Mouse (Mus musculus) forebrain, postnatal 0 days (tissue): ENCODE data around the gene Lat2. TPM values are rescaled to one million over a fixed set of nuclear protein-coding genes. Genes with fewer than 3 reads are reported as not detected.
A peak's percentile ranks its signal among the peaks of the same experiment; 100 is the strongest.

Experiments
- ATAC-seq: fragments of 200-750 bp; cut with Nextera tagmentation; 2 replicates; pipeline ENCODE4 v1.8.0; 2017; ENCODE audit warnings: mild to moderate bottlenecking, moderate library complexity
- DNase-seq: peaks from one replicate; pipeline ENCODE4 v3.0.0-alpha.2; 2015
- H3K27ac ChIP-seq: fragments of 300-500 bp; sonication (generic); 2 replicates; pipeline ENCODE4 v1.5.1; 2014; ENCODE audit warnings: low read depth, mild to moderate bottlenecking, antibody characterized with exemption, low read length, moderate library complexity, mixed read lengths
- H3K27me3 ChIP-seq: fragments of 300-500 bp; sonication (generic); 2 replicates; pipeline ENCODE4 v1.6.1; 2014; ENCODE audit warnings: mild to moderate bottlenecking, low read length, mixed read lengths; ENCODE audit not compliant: insufficient read depth
- H3K36me3 ChIP-seq: fragments of 300-500 bp; sonication (generic); 2 replicates; pipeline ENCODE4 v1.6.1; 2014; ENCODE audit warnings: mild to moderate bottlenecking, moderate library complexity; ENCODE audit not compliant: insufficient read depth
- H3K4me1 ChIP-seq: fragments of 300-500 bp; sonication (generic); 2 replicates; pipeline ENCODE4 v1.6.1; 2014; ENCODE audit warnings: antibody characterized with exemption; ENCODE audit not compliant: insufficient read depth
- H3K4me2 ChIP-seq: fragments of 300-500 bp; sonication (generic); 2 replicates; pipeline ENCODE4 v1.6.1; 2014; ENCODE audit warnings: low read depth, mild to moderate bottlenecking, moderate library complexity
- H3K4me3 ChIP-seq: fragments of 300-500 bp; sonication (generic); 2 replicates; pipeline ENCODE4 v1.5.1; 2014; ENCODE audit warnings: low read depth, low read length, mixed read lengths
- H3K9ac ChIP-seq: fragments of 300-500 bp; sonication (generic); 2 replicates; pipeline ENCODE4 v1.6.1; 2014; ENCODE audit warnings: mild to moderate bottlenecking
- H3K9me3 ChIP-seq: fragments of 300-500 bp; sonication (generic); 2 replicates; pipeline ENCODE4 v1.6.1; 2016; ENCODE audit warnings: low read length
- CTCF ChIP-seq: sonication (generic); IDR thresholded peaks from 2 replicates; pipeline ENCODE4 v1.5.1; 2016; ENCODE audit warnings: antibody characterized with exemption, control low read depth, low read depth
- WGBS: fragments of 180-500 bp; shearing (Covaris S2); extraction: QIAGEN DNeasy Blood & Tissue Kit; methylation state at CpG from one replicate; pipeline ENCODE4 v1.1.7; 2014; 5-methylcytosine and 5-hydroxymethylcytosine counted together
- polyA plus RNA-seq: library from polyadenylated mRNA; unstranded; fragments of >200 nt; fragmentation: Nextera tagmentation; extraction: Ambion mirVana; gene quantifications from 2 replicates; pipeline ENCODE4 v1.2.1, GENCODE M21; 2015
- total RNA-seq: library from RNA; depleted of rRNA; stranded (reverse); fragments of >200 nt; gene quantifications from 2 replicates; pipeline ENCODE4 v1.2.3, GENCODE M21; 2014

The Lat2 gene
- total and polyA plus RNA-seq, 2 experiments from 2014 or later: 1.8 to 2.5 TPM

GRCm38 (mm10) chr5:134630835-134631234 lies 16.0 kb upstream of the Lat2 start:
- H3K27me3 ChIP-seq: no peaks in the 10 kb centered on the region
- no peak overlapping the region for H3K4me2 ChIP-seq
- TF ChIP-seq CTCF: no peak
- no peaks in the 10 kb centered on the region for H3K4me1 ChIP-seq
- no peak overlapping the region for H3K27ac ChIP-seq
- no peak overlapping the region for H3K4me3 ChIP-seq
- no peak overlapping the region for H3K9ac ChIP-seq
- DNase-seq: no peak
- peaks cover 52% of the 10 kb centered on the region for H3K36me3 ChIP-seq
- no peak for ATAC-seq
- no peaks in the 10 kb centered on the region for H3K9me3 ChIP-seq

GRCm38 (mm10) chr5:134629508-134629907 lies 14.7 kb upstream of the Lat2 start:
- Histone ChIP-seq H3K36me3 (peaks cover 60% of the 10 kb centered on the region), H3K9me3 (no peaks in the 10 kb centered on the region), H3K4me3 (no peak overlapping the region), H3K4me2 (no peak overlapping the region), H3K9ac (no peak overlapping the region), H3K4me1 (no peaks in the 10 kb centered on the region), H3K27me3 (no peaks in the 10 kb centered on the region), H3K27ac (no peak overlapping the region)
- TF ChIP-seq CTCF: no peak
- 83% methylated on average over 4 of the region's 4 CpGs for WGBS
- DNase-seq (no peak), ATAC-seq (no peak)

- H3K36me3 ChIP-seq: peaks cover 89% of the 10 kb centered on the region
- 19% methylated on average over 2 of the region's 2 CpGs for WGBS
- ATAC-seq: peak; percentile 83
Observed at GRCm38 (mm10) chr5:134622069-134622468, 7.2 kb upstream of the Lat2 start.

GRCm38 (mm10) chr5:134621099-134621640 lies 6.3 kb upstream of the Lat2 start:
- no peaks in the 10 kb centered on the region for H3K27me3 ChIP-seq
- no peak for ATAC-seq
- DNase-seq: no peak
- no peak overlapping the region for H3K9ac ChIP-seq
- TF ChIP-seq CTCF: no peak
- H3K4me3 ChIP-seq: no peak overlapping the region
- no peak overlapping the region for H3K27ac ChIP-seq
- H3K9me3 ChIP-seq: no peaks in the 10 kb centered on the region
- H3K4me2 ChIP-seq: no peak overlapping the region
- peaks cover 3% of the 10 kb centered on the region; the same call in 1 of the 2 replicates for H3K4me1 ChIP-seq
- H3K36me3 ChIP-seq: peaks cover 80% of the 10 kb centered on the region
- 92% methylated on average over 16 of the region's 16 CpGs for WGBS

More at GRCm38 (mm10) chr5:134622069-134622468, 7.2 kb upstream of the Lat2 start:
- Histone ChIP-seq H3K27me3 (no peaks in the 10 kb centered on the region), H3K4me2 (no peak overlapping the region), H3K4me3 (no peak overlapping the region), H3K9me3 (no peaks in the 10 kb centered on the region), H3K9ac (no peak overlapping the region), H3K4me1 (peaks cover 3% of the 10 kb centered on the region; the same call in 1 of the 2 replicates), H3K27ac (peak overlapping the region; percentile 59; the same call in 1 of the 2 replicates)
- DNase-seq: peak; percentile 86
- no peak for TF ChIP-seq CTCF

- peaks cover 73% of the 10 kb centered on the region for H3K36me3 ChIP-seq
- ATAC-seq: no peak
- H3K9ac ChIP-seq: no peak overlapping the region
- H3K4me1 ChIP-seq: peaks cover 3% of the 10 kb centered on the region; the same call in 1 of the 2 replicates
- no peaks in the 10 kb centered on the region for H3K27me3 ChIP-seq
- WGBS: 93% methylated on average over 9 of the region's 9 CpGs
- no peak overlapping the region for H3K4me2 ChIP-seq
- DNase-seq: no peak
- no peaks in the 10 kb centered on the region for H3K9me3 ChIP-seq
- H3K27ac ChIP-seq: no peak overlapping the region
- no peak overlapping the region for H3K4me3 ChIP-seq
- no peak for TF ChIP-seq CTCF
Observed at GRCm38 (mm10) chr5:134620457-134620856, 5.6 kb upstream of the Lat2 start.

GRCm38 (mm10) chr5:134617071-134617470 lies 2.2 kb upstream of the Lat2 start:
- Histone ChIP-seq H3K27me3 (no peaks in the 10 kb centered on the region), H3K9ac (no peak overlapping the region), H3K9me3 (no peaks in the 10 kb centered on the region), H3K27ac (no peak overlapping the region), H3K36me3 (peaks cover 46% of the 10 kb centered on the region), H3K4me3 (no peak overlapping the region), H3K4me2 (no peak overlapping the region), H3K4me1 (no peaks in the 10 kb centered on the region)
- ATAC-seq (no peak), DNase-seq (no peak)
- TF ChIP-seq CTCF: peak; percentile 77
- 54% methylated on average over 3 of the region's 3 CpGs for WGBS

- DNase-seq: no peak
- Histone ChIP-seq H3K36me3 (peaks cover 36% of the 10 kb centered on the region), H3K9ac (no peak overlapping the region), H3K9me3 (no peaks in the 10 kb centered on the region), H3K4me2 (no peak overlapping the region), H3K27ac (no peak overlapping the region), H3K27me3 (no peaks in the 10 kb centered on the region), H3K4me1 (no peaks in the 10 kb centered on the region), H3K4me3 (no peak overlapping the region)
- no peak for TF ChIP-seq CTCF
- WGBS: 60% methylated on average over 4 of the region's 4 CpGs
- no peak for ATAC-seq
Observed at GRCm38 (mm10) chr5:134615780-134616179, 955 bp upstream of the Lat2 start.
